Mouse (Mus musculus) C2C12 (cell line): Measurements from ENCODE around the gene Mylk2.

Experiments used
- CEBPB ChIP-seq: IDR thresholded peaks from one replicate; pipeline ENCODE4 v1.6.1; 2011; ENCODE audit warnings: low read depth, mild to moderate bottlenecking, control low read depth, moderate library complexity
- CTCF ChIP-seq: IDR thresholded peaks from one replicate; pipeline ENCODE4 v1.5.1; 2011; ENCODE audit not compliant: control insufficient read depth, insufficient read depth, insufficient read length
- FOSL1 ChIP-seq: IDR thresholded peaks from one replicate; pipeline ENCODE4 v1.8.0; 2011; ENCODE audit warnings: mild to moderate bottlenecking, low read length; ENCODE audit not compliant: poor library complexity, insufficient read depth, severe bottlenecking
- MAX ChIP-seq: IDR thresholded peaks from one replicate; pipeline ENCODE4 v1.6.1; 2011; ENCODE audit warnings: mild to moderate bottlenecking, control low read depth
- MYOD1 ChIP-seq: IDR thresholded peaks from one replicate; pipeline ENCODE4 v1.6.1; 2011; ENCODE audit warnings: low read depth; ENCODE audit not compliant: control insufficient read depth, insufficient read length
- MYOG ChIP-seq: IDR thresholded peaks from one replicate; pipeline ENCODE4 v1.6.1; 2011; ENCODE audit not compliant: control insufficient read depth, insufficient read length; ENCODE audit errors: extremely low read depth
- USF1 ChIP-seq: IDR thresholded peaks from one replicate; pipeline ENCODE4 v1.6.1; 2011; ENCODE audit warnings: low read depth, mild to moderate bottlenecking, control low read depth, moderate library complexity

DNA sequence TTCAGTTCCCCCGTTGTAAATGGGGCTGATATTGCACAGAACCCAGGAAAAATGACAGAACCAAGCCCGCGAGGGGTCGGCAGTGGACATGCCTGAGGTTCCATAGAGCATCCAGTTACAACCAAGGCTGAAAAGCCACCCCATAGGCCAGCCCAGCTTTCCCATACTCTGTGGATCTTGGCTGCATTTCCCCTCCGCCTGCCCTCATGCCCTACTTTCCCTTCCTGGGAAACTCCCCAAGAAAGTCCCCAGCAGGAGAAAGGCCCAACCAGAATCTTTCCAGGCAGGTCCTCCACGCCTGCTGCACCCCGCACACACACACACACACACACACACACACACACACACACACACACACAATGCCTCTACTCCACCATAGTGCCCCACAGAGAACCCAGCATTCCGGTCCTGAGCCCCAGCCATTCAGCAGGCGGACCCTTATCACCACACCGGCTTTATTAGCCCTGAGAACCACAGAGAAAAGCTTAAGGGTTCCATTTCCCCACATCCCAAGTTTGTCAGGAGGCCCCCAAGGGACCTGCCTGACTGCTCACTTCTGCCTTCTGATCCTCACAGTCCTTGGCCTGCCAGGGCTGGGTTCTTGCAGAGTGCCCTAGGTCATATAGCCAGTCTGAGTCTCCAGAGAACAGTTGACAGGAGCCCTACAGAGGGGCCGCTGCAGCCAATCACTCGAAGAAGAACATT is 20.5 kb downstream of the Mylk2 start:
- no peak for TF ChIP-seq CTCF
- no peak for TF ChIP-seq USF1
- no peak for TF ChIP-seq CEBPB
- no peak for TF ChIP-seq MAX
- no peak for TF ChIP-seq MYOD1
- TF ChIP-seq MYOG: no peak
- no peak for TF ChIP-seq FOSL1
